Mouse (Mus musculus) left cerebral cortex, adult 18-20 months (tissue): ENCODE data around the gene Adh1. TPM values are rescaled to one million over a fixed set of nuclear protein-coding genes. Genes with fewer than 3 reads are reported as not detected.

Experiments used
- DNase-seq, 2 experiments: peaks; one replicate each; pipeline ENCODE4 v3.0.0; 2021 to 2022; ENCODE audit warnings: low spot score in 2 of 2, mixed read lengths in 1 of 2
- total RNA-seq, 2 experiments: library from RNA; stranded (reverse); gene quantifications; 2 replicates each; pipeline ENCODE4 v1.2.3; 2021

Gene Adh1
- total RNA-seq, 2 experiments from 2014 or later = 0.60 to 0.96 TPM

DNA sequence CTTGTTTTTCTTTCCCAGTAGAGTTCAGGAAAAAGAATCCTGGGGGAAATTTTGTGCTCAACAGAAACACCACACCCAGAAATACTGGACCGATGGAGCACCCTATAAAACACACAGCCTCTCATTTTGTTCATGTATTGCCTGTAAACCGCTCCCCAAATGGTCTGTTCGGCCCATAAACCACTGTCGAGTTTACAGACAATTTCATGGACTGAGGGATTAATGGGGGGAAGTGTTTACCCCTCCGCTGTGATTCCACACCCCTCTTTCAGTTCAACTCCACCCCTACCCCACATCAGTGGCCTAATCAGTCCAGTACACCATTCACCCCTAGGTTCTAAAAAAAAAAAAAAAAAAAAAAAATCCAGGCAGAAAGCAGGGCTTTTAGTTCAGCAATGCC lies 19.8 kb upstream of the Adh1 start:
- no peak for DNase-seq

GRCm38 (mm10) chr3:138241371-138241770 lies 19.4 kb upstream of the Adh1 start:
- DNase-seq = no peak

DNA sequence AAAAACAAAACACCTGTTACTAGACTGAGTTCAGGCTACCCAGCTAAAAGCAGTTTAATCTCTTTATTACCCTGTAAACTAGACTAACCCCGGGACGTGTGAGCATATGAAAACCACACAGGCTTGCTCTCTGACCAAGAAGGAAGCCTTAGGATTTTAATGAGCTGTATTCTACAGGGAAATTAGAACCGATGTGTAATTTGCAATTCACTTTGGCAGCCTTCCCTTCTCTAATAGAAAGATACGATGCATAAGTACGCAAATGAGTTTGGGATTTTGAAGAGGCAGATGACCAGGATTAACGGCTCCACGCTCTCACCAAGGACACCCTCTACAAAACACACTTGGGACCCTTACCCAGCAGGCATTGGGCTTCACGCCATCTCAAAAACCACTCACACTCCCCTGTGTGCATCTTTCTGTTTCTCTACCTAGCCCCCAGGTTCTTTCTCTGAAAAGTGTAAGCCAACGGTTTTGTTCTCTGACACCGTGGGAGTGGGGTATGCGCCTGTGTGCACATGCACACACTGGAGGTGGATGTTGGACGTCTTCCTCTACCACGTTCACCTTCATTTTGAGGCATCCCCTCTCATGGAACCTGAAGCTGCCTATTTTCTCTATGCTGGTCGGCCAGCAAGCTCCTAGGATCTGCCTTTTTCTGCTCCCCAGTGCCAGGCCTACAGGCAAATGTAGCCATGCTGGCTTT lies 18.6 kb upstream of the Adh1 start:
- no peak for DNase-seq

GRCm38 (mm10) chr3:138242933-138243332 lies 17.9 kb upstream of the Adh1 start:
- DNase-seq = no peak

DNA sequence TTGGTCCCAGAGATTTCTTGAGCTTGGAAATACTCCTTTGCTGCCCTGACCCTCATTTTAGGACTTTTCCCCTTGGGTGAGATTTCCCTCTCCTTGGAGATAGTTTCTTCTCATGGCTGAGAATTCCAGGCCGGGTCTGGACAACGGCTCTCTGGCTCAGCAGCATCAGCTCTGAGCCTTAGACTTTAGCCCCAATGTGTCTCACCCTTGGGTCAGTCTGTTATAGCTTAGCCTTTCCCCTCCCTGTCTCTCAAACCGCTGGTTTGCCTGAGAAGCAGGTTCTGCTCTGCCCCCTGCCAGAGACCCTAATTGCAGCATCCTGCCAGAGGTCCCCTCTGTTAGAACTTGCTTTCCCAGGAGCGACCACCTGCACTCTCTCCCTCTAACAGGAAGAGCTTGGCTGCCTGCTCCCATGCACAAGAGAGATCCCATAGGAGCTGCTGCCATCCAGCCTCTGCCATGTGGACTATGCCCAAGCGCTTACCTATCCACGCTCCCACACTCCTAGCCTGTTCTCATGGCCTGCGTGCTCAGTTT lies 16.4 kb upstream of the Adh1 start:
- no peak for DNase-seq

- no peak for DNase-seq
These were observed 14.2 kb upstream of the Adh1 start for GRCm38 (mm10) chr3:138246511-138247020.

DNA sequence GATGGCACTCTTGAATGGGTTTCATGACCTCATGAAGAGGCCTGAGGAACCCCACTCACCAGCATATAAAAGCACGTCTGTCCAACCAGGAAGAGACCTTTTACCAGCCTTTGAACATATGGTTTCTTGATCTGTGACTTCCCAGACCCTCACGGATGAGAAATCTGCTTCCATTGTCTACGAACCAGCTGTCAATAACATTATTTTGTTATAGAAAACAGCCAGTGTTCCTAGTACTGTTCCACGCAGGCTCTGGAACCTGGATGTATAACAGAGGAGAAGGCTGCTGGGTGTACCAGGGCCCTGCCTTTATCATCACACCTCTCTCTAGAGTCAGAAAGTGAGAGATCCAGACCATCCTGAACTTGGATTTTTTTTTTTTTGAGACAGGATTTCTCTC lies 13.6 kb upstream of the Adh1 start:
- no peak for DNase-seq

DNA sequence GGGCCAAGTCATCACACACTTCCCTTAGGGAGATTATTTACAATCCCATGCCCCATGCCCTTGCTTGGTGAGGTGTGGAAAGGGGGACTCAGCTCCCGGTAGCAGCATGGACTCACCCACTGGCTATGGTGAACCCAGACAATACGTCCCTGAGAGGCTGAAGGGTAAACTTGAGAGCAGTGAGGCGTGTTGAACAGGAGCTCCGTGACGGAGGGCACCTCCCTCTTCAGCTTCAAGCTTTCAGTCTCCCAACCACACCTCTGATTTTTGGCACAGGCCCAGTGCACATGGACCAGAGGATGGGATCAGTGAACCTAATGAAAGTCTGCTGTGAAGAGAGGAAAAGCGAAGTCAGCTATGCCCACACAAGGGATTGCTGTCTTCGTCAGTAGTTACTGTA lies 12.8 kb upstream of the Adh1 start:
- DNase-seq = no peak

DNA sequence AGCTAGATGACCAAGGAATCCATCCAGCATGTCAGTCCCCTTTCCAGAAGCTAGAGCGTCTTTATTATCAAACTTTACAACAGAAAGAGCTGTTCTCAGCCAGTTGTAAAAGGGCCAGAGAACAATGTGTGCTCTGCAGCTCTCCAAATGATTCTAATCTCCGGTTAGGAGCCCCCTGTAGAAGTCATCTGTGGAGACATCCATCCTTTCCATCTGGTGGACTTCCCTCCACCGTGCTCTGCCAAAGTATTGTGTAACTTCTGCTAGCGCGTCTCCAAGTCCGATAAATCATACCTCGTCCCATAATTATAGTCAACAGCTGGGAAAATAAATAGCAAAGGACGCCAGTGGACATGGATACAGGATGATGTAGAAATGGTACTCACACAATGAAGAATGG lies 12.0 kb upstream of the Adh1 start:
- no peak for DNase-seq

- no peak for DNase-seq
These were observed 9.6 kb upstream of the Adh1 start for GRCm38 (mm10) chr3:138251156-138251555.

GRCm38 (mm10) chr3:138254205-138254604 lies 6.6 kb upstream of the Adh1 start:
- DNase-seq = no peak

GRCm38 (mm10) chr3:138255366-138255765 lies 5.4 kb upstream of the Adh1 start:
- no peak for DNase-seq

- no peak for DNase-seq
These were observed 4.8 kb upstream of the Adh1 start for GRCm38 (mm10) chr3:138255780-138256550.

GRCm38 (mm10) chr3:138262568-138262967 lies 1.8 kb downstream of the Adh1 start:
- no peak for DNase-seq

DNA sequence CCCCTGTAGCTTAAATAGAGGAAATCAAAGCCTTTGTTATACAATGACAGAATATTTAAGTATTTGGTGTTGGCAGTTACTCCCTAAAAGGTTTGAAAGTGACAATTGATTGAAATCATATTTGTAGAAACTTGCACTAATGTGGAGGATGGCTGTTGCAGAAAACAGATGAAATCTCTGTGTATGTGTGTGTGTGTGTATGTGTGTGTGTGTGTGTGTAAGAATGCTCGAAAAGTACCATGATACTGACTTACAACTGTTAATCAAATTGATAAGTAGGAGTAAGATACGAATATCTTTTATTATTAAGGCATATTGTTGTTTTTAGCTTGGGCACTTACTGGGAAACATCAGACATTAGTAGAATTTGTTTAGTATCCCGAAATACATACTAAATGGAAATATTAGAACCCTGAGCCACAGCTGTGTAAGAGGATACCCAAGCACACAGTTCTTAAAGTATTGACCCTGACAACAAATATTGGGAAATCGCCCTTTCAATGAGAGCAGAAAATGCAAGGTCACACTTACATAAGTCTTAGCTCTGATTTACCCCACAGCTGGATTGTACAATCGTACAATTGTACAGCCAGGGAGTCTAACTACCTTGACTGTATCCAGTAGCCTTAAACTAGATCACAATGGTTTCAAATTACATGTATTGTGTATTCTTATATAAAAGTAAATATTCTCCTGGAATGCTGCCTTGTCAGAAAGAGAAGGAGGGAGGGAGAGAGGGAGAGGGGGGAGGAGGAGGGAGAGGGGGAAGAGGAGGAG lies 2.6 kb downstream of the Adh1 start:
- DNase-seq = no peak

- no peak for DNase-seq
These were observed 3.9 kb downstream of the Adh1 start for GRCm38 (mm10) chr3:138264648-138265047.

- DNase-seq = no peak
These were observed 9.7 kb downstream of the Adh1 start for GRCm38 (mm10) chr3:138270507-138270906.

DNA sequence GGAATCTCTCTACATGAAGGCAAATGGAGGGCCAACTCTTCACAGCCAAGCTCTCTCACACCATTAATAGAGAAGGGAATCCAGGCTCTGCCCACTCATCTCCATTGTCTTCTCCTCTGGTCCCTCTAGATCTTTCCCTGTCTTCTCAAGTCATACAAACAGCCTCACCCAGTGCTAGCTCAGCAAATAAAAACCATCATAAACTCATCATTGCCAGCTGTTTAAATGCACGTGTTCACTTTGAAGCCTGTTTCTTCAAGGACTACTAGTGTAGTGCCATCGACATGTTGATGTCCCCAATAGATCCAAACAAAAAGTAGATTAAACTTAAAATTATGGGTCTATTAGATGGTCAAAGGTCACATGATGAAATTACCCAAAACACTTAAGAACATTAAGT lies 10.5 kb downstream of the Adh1 start:
- DNase-seq = no peak

DNA sequence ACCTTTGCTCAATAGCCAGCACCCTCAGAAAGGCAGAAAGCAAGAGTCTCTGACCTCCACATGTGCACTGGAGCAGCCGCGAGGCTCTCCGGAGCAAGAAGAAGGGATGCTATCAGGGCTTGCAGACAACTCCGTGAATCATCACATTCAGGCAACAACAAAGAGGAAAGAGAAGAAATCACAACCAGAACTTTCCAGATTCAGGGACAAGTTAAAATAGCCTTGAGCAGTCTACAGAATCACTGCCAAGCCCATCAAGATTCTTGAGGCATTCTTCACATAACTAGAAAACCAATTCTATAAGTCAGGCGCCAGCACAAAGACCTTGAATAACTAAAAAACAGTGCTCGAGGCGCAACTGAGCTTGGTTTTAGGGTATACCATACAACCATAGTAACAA lies 12.3 kb downstream of the Adh1 start:
- no peak for DNase-seq

DNA sequence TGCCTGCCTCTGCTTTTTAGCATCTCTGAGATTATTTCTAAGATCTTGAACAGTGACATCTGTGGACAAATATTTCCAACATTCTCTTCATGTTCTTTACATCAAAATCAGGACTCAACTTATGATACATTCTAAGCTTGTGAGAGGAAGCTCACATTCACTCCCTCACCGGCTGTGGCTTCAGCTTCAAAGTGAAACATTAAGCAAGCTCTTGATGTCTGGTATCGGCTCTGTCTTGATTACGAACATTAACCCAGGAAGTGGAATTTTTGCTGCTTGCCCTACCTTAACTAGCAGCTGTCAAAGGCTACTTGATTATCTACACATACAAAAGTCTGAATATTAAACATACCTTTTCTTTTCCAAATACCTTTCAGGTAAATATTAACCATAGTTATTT lies 14.3 kb downstream of the Adh1 start:
- no peak for DNase-seq

DNA sequence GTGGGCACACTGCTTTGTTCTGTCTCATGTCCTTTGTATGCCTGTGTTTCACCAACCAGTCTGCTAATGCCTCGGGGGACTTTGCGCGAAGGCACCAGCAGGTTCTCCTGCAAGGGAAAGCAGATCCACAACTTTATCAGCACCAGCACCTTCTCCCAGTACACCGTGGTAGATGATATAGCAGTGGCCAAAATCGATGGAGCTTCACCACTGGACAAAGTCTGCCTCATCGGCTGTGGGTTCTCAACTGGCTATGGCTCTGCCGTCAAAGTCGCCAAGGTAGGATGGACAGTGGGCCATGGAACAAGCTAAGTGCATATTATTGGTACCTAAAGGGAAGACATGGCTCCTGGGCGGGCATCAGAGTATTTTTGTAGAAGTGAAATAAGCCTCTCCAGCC lies 21.8 kb downstream of the Adh1 start:
- no peak for DNase-seq

DNA sequence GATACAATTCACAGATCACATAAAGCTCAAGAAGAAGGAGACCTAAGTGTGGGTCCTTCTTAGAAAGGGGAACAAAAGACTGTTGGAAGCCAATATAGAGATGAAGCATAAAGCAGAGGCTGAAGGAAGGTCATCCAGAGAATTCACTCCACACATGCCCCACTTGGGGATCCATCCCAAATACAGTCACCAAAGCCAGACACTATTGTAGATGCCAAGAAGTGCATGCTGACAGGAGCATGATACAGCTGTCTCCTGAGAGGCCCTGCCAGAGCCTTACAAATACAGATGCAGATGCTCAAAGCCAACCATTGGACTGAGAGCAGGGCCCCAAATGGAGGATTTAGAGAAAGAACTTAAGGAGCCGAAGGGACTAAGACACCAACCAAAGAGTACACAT lies 23.0 kb downstream of the Adh1 start:
- no peak for DNase-seq
